Mouse (Mus musculus) NIH3T3 (cell line): Measurements from ENCODE around the gene Apoc2.
"Not testable (repeated sequence)": the region's sequence is repeated elsewhere in the genome, so short reads cannot be mapped to it uniquely, and the experiment has no call there.

Experiments
- DNase-seq: peaks from one replicate; pipeline ENCODE4 v3.0.0-alpha.2; 2012; ENCODE audit warnings: low read depth

The Apoc2 gene

DNA sequence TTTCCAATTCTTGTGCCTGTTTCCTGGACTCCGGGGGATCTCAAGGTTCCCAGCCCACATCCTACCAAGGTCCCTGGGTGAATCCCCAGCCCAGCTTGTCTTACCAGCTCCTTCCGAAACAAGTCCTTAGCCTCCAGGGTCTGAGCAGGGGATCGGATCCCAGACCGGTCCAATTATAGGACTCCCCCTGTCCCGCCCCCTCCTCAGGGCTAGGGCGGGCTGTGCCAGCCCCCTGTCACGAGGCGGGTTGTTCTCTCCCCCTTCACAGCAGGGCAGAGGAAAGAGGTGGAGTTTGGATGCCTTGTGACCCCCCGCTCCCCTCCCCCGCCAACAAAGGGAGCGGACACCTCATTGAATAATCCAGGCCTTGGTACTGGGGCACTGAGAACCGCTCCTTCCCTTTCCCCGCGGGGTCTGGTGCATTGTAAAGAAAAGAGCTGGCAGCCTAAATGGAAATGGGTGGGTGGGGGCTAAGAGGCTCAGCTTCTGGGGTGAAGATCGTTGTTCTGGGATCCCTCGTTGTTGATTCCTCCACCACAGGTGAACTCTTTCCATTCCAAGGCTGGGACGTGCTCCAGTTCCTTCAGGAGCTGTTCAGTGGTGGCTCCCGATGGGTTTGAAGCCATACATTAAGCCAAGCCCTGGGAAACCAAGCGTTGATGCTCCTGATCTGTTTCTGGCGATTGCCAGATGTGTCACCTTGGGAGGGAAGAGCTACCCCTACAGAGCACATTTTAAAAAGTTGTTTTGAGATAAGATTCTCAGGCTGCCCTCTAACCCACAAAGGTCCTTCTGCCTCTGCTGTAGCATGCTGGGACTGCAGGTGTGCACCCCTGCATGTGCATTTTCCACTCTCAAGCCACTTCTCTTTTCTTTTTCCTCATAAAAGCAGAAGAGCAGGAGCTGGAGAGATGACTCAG lies 21.4 kb upstream of the Apoc2 start, which contains the start of gene Apoe:
Gene Apoe (minus strand): TSS at position 282 of the 920 bp plus-strand sequence.
- no peak for DNase-seq

DNA sequence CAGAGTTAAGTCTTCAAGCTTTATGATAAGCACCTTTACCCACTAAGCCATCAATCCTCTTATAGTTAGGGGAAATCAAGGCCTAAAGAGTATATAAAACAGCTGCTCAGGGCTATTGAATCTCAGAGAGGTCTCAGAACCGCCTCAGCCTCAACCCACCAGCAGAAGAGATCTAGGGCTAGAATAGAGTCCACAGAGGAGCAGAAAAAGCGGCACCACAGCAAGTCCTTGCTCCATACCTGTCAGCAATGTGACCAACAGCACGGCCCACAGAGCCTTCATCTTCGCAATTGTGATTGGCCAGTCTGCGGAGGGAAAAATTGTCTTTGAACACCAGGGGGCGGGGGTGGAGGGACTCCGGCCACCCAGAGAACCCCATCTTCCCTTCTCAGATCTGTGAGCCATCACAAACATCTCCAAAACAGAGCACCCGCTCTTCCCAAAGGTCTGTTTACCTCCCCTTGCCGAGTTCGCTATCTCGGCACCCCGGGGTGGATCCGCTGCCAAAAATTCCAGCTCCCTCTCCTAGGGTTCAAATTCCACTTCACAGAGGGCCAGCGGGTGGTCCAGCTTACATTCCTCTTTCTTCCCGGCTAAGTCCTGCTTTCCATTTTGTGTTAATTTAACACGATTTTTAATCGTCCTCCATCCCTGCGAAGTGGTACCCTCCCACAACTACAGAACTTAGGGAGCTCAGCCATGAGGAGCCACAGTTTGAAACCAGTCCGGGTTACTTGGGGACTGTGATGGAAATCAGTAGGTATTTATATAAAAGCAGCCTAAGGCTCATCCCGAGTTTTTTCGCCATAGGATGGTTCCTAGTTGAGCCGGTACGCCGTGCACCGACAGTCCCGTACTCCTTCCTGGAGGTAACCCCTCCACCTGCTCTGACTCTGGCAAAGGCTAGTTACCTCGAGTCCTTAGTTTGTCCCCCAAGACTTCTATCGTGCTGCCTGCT lies 20.5 kb upstream of the Apoc2 start:
- no peak for DNase-seq

DNA sequence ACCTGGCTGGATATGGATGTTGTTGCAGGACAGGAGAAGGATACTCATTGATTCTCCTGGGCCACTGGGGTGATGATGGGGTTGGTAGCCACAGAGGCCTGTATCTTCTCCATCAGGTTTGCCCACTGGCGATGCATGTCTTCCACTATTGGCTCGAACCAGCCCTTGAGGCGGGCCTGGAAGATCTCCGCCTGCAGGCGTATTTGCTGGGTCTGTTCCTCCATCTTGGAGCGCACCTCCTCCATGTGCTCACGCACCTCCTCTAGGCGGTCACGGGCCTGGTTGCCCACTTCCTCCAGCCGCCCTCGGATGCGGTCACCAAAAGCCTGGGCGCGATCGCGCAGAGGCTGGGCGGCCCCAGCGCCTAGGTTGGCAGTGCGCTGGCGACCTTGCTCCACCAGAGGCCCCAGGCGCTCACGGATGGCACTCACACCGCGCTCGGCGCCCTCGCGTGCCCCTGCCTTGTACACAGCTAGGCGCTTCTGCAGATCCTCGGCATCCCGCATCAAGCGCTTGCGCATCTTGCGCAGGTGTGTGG lies 18.7 kb upstream of the Apoc2 start:
- DNase-seq: no peak

DNA sequence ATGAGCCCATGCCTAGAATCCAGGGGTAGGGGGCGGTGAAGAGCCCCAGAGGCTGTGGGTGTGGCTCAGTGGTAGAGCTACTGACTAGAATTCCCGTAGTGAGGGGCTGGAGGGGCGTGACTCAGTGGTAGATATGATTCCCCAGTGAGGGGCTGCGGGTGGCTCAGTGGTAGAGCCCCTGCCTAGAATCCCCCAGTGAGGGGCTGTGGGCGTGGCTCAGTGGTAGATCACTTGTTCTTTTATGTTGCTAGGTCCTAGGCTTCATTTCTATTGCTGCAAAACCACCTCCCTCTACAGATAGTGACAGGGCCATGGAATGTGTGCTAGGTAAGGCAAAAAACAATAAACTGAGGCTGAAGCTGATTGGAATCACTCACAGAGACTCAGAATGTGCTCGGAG lies 18.1 kb upstream of the Apoc2 start:
- DNase-seq: no peak

DNA sequence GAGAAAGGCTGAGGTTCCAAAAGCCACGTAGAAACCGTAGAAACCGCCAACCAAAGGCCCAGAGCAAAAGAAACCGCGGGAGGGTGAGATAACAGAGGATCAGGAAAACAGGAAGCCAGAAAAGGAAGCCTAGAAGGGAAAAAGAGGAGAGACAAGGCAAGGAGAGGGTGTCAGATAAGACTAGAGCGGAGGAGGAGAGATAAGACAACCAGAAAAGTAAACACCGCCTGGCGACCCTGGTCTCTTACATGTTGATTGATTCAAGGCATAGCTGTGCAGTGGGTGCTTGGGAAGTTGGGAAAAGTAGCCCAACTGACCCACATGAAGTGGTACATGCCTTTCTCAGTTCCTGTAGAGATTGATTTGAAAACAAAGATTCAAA lies 17.5 kb upstream of the Apoc2 start:
- no peak for DNase-seq

DNA sequence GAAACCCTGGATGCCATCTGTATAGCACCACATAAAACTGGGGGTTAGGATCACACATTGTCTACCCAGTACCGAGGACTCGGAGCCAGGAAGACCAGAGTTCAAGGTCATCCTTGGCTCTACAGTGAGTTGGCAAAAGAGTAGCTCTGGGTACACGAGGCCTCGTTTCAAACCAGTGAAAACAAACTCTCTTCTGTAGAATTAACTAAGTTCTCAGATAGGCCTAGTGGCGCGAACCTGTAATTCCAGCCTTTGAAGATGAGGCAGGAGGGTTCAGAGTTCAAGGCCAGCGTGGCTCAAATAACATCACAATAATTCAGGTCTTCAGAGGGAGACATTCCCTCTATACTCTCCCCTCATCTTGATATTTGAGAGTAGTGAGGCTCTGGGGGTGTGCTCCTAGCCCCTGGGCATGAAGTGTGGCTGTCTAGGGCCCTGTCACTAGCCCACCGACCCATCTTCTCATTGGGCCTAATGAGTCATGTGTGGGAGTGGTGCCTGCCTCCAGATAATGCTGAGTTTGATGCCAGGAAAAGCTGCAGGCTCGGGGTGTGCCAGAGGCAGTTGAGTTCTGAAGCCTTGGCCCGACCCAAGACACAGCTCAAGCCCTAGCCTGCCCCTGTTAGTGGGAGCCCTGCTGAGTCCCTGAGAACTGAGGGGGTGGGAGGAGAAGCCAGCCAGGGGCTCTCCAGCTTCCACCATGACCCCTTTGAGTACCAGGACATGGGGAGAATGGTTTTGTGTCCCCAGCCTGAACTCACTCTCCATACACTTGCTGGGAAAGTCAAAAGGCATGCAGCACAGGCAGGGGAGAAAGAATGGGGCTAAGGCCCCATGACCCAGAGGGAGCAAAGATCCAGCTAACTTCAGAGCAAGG lies 16.8 kb upstream of the Apoc2 start:
- peak; percentile 21 for DNase-seq

DNA sequence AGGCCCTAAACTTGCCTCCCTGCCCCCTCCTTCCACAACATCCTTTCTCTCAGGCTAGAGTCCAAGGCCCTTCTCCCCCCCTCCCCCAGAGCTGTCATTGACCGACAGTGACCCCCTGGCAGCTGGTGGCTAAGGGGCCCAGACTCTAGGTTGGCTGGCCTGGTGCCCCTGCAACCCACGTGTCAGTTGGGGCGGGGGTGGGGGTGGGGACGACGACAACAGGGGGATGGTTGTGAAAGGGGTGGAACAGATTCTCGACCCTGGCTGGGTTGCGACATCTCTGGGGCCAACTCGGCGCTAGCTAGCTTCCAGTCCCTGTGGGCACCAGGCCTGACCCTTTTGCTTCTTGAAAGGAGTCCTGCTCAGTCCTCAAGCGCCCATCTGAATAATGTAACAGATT lies 15.7 kb upstream of the Apoc2 start:
- DNase-seq: peak; percentile 69

DNA sequence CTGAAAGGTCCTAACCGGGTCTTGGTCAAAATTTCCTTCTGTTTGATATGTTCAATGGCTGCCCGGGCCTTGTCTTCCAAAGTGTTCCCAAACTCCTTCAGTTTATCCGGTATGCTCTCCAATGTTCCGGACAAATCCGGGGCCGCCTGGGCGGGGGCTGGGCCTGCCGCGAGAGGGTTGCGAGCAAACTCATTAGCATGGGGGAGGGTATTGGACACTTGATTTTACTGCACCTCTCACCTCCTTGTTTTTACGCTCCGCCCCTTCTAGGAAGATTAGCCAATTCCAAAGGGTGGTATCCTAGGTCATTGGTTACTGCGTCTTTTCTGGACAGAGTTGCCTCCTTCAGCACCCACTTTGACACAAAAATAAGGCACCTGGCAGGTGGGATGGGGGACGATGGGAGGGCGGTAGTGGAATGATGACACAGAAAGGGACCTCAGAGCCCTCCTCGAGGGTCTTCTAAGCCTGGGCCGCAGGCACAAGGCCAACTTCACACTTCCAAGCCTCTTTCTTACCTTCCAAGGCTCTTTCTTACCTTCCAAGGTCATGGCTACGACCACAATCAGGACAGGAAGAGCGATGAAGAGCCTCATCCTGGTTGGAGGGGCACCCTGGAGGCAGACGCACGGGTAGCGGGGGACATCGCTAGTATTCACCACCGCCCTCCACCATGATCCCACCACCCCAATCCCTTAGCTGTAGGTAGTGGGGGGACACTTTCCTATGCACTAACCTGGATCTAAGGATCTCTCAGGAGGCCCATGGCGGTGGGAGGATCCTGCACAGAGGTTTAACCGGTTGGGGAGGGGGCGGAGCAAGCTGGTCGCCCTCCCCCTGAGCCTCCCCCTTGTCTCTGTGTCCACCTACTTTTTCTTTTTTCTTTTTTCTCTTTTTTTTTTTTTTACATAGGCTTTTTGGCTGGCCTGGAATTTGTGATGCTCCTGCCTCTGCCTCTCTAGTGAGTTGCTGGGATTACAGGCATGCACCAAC lies 14.4 kb upstream of the Apoc2 start, which contains the start of gene Apoc1:
Gene Apoc1 (minus strand): TSS at position 788 of the 993 bp plus-strand sequence.
- DNase-seq: no peak

DNA sequence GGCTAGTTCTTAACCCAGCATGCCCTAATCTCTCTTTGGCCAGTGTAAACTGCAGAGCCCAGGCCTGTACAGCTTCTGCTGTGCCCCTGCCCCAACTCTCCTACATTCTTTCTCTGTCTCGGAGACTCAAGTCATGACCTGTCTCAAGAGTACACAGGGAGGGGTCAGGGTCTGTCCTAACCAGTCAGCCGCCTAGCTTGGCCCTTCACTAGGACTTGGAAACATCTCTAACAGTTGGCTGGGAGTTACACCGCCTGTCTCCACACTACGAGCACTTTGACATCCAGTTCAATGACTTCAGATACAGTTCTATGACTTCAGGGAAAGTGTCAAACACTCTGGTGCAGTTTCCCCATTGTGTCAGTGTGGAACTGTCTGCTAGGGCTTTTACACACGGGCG lies 13.7 kb upstream of the Apoc2 start:
- DNase-seq: no peak

DNA sequence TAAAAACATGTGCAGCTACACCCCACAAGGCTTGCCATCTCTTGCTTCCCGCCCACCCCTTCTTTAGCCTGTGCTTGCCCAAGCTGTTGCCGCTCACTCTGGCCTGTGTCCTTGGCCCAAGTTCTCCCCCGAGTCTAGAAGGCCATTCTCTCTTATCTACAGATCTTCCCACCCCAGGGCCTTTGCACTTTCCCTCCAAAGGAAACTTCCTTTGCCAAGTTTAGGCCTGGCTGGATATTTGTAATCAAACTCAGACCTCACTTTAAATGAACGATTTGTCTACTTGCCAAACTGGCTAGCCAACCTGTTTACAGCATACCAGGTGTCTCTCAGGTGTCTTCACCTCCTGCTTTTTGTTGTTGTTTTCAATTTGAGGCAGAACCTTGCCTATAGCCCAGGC lies 13.1 kb upstream of the Apoc2 start:
- no peak for DNase-seq

DNA sequence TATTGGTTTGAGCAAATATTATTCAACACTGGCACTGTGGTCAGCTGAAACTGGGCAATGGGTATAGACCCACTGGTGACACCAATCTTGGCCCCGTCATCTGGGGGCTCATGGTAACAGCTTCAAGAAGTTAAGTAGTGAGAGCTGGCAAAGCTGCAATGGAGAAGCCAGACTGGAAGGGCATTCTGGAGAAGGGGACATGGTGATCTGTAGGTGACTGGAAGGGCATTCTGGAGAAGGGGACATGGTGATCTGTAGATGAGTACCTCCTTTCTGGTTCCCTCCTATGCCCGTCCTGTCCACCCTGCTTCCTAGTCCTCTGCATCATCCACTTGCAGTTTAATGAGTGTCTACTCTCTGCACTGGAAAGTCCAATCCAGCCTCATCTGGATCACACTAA lies 10.9 kb upstream of the Apoc2 start:
- no peak for DNase-seq

DNA sequence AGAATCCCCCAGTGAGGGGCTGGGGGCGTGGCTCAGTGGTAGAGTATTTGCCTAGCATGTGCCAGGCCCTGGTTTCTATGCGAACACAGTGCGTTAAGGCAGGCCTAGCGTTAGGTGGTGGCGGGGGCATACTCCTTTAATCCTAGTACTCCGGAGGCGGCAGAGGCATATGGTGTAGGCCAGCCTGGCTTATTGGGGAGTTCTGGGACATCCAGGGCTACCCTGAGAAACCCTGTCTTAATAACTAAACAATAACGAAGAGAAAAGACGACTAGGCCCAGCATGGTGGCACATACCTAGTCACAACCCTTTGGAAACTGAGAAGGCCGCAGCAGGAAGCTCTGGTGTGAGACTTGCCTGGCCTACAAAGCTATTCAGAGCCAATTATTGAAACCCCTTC lies 10.4 kb upstream of the Apoc2 start:
- no peak for DNase-seq

DNA sequence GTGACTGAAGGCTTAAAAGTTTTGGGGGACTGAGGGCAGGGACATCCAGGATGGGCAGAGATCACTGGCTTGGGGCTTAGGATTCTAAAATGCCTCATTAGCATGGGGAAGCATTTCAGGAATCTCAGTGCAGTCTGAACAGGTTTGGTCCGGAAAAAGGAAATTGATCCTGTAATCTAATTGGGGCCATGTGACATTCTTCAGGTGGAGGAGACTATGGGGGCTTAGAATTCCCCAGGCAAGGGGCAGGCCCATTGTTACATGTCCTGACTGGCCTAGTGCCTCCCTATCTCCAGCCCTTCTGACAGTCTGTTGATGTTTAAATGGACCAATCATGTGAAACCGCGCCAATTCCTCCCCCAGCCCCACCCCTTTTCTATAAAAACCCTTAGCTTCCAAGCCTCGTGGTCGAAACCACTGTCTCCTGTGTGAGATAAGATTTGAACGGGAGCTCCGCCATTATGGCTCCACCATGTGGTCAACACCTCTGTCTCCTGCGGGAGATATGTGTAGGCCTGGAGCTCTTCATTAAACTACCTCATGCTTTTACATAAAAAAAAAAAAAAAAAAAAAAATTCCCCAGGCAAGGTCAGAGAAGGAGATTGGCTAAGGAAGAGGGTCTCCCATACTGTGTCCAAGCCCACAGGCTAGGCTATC lies 9.3 kb upstream of the Apoc2 start:
- not testable (repeated sequence) for DNase-seq

DNA sequence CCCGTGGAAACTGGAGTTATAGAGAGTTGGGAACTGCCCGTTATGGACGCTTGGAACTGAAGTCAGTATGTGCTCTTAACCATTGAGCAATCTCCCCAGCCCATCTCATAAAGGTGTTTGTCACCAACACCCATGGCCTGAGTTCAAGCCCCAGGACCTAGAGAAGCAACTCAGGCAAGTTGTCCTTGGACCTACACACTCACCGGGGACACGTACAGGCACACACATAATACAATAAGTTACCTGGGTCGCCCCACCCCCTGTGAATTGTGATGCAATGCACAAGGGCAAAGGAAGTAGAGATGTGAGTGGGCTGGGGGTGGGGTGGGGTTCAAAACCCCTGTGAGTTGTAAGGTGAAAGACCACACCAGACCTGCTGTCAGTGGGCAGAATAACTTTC lies 8.8 kb upstream of the Apoc2 start:
- DNase-seq: no peak

DNA sequence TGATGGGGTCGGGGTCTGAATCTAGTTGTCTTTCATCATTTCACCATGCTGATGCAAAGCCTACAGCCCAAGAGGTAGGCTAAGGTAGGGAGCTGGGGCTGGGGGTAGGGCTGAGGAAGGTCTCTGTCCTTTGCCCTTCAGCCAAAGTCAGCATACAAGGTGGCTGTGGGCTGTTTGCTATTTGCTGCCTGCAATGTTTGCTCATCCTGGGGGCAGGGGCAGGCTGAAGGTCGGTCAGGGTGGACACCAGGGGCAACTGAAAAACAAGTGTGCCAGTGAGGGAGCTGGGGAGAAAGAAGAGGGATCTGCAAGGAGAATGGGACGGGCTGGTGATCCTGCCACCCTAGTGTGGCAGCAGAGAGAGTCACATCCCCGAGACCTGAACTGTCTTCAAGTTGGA lies 7.6 kb upstream of the Apoc2 start:
- no peak for DNase-seq

DNA sequence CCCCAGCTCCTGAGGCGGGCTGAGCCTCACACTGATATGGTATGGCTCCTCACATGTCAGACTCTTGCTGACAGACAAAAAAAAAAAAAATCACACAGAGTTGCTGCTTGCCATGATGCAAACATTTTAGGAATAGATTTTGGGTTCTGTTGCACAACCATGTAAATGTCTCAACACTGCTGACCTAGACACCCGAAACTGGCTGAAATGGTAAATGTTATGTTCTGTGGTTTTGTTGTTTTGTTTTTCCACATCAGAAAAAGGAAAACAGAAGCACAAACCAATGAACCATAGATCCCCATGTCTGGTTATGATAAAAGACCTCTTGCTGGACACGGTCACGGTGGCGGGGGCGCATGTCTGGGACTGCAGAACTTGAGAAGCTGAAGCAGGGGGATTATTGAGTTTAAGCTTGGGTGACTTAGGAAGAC lies 6.0 kb upstream of the Apoc2 start:
- peak; percentile 49 for DNase-seq

DNA sequence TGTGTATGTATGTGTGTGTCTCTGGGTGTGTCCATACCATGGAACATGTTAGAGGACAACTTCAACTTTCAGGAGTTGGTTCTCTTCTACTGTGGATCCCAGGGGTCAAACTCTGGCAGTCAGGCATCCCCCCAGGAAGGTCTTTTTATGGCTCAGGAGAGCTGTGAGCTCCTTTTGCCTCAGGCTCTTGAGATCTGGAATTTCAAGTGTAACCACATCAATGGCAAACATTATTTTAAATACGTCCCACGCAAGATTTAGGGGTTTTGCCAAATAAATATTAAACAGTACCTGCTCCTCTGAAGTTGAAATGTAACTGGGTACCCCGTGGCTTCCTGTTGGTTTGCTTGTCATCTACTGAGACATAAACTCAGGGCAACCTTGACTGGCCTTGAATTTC lies 5.2 kb upstream of the Apoc2 start:
- no peak for DNase-seq

DNA sequence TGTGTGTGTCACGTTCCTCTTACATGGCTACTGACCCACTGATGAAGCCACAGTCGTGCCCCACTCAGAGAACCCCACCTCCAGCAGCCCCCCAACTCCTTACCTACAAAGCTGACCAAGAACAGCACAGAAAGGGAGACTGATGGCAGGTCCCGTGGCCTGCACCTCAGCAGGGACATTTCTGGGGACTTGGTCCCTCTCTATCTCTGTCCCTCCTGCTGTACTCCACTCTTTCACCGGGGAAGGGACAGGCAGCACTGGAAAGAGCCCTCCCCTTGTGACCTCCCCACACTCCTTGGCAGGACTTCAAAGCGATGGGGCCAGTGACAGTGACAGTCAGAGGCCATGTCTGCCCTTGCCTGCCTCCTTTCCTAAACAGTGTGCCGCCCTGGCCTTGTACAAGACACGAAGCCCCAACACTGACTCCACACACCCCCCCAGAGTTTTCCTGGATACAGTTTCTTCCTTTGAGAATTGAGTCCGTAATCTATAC lies 3.5 kb upstream of the Apoc2 start, which contains the start of the genes Gm44805 and Apoc4:
Gene Gm44805 (minus strand): TSS at position 222 of the 493 bp plus-strand sequence.
Gene Apoc4 (minus strand): TSS at position 278 of the 493 bp plus-strand sequence.
- no peak for DNase-seq

DNA sequence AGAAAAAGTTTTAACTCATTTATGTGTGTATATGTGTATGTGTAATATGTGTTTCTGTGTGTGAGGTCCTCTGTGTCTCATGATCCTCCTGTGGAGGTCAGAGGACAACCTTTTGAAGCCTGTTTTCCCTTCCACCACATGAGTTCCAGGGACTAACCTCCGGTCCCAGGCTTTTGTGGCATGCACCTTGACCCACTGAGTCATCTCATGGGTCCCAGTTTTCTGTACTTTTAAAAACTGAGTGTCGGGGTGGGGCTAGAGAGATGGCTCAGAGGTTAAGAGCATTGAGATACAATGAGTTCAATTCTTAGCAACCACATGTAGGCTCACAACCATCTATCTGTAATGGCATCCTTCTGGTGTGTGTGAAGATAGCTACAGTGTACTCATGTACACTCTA lies 3.0 kb upstream of the Apoc2 start:
- DNase-seq: no peak
